ENCODE assay signal across 36 mouse cellular contexts in genomic region chr1:72574608-72575007, GRCm38 (mm10). TPM values are rescaled to one million over a fixed set of nuclear protein-coding genes. Genes with fewer than 3 reads are reported as not detected.
"Had no signal": no experiment of that assay in that cellular context is flagged by ENCODE, and none has a peak within 500 bp of the region (broad histone marks: within the 10 kb centered on the region; RNA-seq: fewer than 3 reads in every experiment).

No protein-coding gene starts in this region.

- H3K27ac ChIP-seq: heart, embryonic 13.5 days; heart, embryonic 15.5 days; hindbrain, embryonic 10.5 days; hindbrain, embryonic 12.5 days; hindbrain, embryonic 13.5 days; hindbrain, embryonic 14.5 days; hindbrain, embryonic 15.5 days; hindbrain, postnatal 0 days; intestine, embryonic 15.5 days; kidney, embryonic 15.5 days; kidney, postnatal 0 days; layer of hippocampus, adult 2 months; left cerebral cortex, adult 2 months had no signal

- H3K36me3 ChIP-seq: heart, embryonic 12.5 days; heart, embryonic 13.5 days; heart, embryonic 15.5 days; hindbrain, embryonic 10.5 days; hindbrain, embryonic 12.5 days; hindbrain, embryonic 13.5 days; hindbrain, embryonic 15.5 days; intestine, embryonic 15.5 days; kidney, embryonic 15.5 days had no signal

- DNase-seq: heart, postnatal 10 days; heart, postnatal 14 days; heart, postnatal 36 days; heart, postnatal 4 days; kidney, adult 11 months; kidney, adult 18-20 months; kidney, adult 2 months; kidney, adult 8-10 months; kidney, adult 9 months; kidney, postnatal 10 days; kidney, postnatal 14 days; kidney, postnatal 25 days; kidney, postnatal 4 days; layer of hippocampus, adult 9-11 months; layer of hippocampus, postnatal 36 days had no signal

- H3K4me1 ChIP-seq: heart, embryonic 12.5 days; heart, embryonic 15.5 days had no signal

- H3K9ac ChIP-seq: heart, embryonic 12.5 days; heart, embryonic 13.5 days; heart, embryonic 15.5 days; hindbrain, embryonic 12.5 days; hindbrain, embryonic 13.5 days; hindbrain, embryonic 14.5 days; hindbrain, embryonic 15.5 days; intestine, embryonic 15.5 days; kidney, embryonic 15.5 days had no signal

- H3K4me3 ChIP-seq: heart, embryonic 12.5 days; heart, embryonic 13.5 days; heart, embryonic 15.5 days; hindbrain, embryonic 10.5 days; hindbrain, embryonic 12.5 days; hindbrain, embryonic 13.5 days; hindbrain, embryonic 15.5 days; intestine, embryonic 15.5 days; kidney, embryonic 15.5 days; layer of hippocampus, adult 2 months; left cerebral cortex, adult 2 months had no signal

RNA-seq across cellular contexts. Expression of gene March4, which starts 37.9 kb away (rescaled TPM):
- total RNA-seq: heart, postnatal 10 days; heart, postnatal 25 days; heart, postnatal 36 days; heart, postnatal 4 days; hematopoietic stem cell, adult 5-6 weeks had no signal
- polyA plus RNA-seq: heart, embryonic 11.5 days; heart, embryonic 12.5 days; heart, embryonic 13.5 days; heart, embryonic 16.5 days; heart, postnatal 0 days; inflammation-experienced regulatory T-cells, adult 6 months; kidney, embryonic 14.5 days; kidney, postnatal 0 days had no signal
